Mouse (Mus musculus) c-Kit-positive CD71-negative TER-119-negative erythroid progenitor cells, embryonic 14.5 days (primary cell): ENCODE results near the gene Usp2.
A peak's percentile ranks its signal among the peaks of the same experiment; 100 is the strongest.
"Not testable (repeated sequence)": the region's sequence is repeated elsewhere in the genome, so short reads cannot be mapped to it uniquely, and the experiment has no call there.

Source experiments
- DNase-seq: peaks from one replicate; pipeline ENCODE4 v3.0.0-alpha.2; 2013; ENCODE audit warnings: low read depth

Gene Usp2

DNA sequence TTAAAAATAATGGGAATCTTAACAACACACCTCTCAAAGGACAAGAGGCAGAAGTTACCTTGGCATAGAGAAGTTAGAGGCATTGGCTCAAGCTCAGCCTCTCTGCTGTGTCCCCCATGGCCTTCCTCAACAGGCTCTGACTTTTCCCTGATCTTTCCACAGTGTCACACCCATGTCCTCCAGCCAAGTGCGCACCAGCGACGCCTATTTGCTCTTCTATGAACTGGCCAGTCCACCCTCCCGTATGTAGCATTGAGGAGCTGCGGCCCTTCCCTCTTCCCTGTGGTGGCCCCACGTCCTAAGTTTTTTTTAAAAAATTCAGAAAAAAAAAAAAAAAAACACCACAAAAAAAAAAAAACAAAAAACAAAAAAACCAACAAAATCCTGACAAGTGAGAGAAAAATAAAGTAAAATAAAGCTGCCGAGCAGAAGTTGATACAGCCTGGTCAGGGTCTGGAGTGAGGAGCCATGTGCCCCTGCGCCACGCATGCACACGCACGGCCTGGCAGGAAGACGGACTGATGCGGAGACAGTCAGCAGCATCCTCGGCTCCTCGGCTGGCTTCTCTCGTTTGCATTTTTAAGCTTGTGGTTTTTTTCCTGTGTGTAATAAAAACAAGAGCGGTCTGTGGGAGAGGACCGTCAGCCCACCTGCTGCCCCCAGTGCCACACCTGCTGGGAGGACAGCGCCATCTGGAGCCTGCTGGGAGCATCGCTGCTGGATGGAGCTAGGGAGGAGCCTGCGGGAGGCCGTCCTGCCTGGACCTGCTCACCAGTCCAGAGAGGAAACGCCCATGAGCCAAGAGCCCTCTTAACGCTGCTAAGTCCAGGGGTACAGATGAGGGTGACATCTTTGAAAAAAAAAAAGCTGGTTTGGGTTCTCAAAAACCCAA is 27.0 kb downstream of the Usp2 start:
- no peak for DNase-seq

DNA sequence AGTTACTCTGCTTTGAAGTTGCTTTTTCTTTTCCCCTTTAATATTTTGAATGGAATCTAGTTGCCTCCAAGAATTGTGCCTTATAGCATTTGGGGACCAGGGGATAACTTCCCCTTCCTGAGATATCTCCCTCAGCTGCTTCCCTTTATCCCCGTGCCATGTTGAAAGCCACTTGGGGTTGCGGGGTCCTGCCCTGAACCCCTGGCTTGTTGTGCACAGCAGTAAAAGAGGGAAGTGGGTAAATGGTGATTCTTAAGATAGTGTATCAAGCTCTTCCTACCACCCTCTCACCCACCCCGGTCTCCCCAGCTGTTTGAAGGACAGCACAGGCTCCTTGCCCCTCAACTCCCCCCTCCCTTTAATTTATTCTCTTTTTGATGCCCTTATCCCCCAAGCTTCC is 27.9 kb downstream of the Usp2 start:
- DNase-seq, result no peak

DNA sequence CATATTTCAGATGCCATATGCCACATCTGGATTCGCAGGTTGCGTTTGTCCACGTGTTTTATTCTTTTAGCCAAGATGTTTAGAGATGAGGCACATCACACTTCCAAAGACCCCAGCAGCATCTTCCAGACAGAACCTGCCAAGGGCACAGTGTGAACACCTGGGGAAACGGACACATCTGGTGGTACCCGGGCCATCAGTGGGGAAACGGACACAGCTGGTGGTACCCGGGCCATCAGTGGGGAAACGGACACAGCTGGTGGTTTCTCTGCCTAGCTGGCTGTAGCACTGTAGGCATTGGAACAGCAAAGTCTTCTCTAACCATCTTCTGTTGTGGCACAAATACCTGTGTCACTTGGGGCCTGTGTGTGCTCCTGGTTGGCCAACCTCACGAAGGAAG is 29.0 kb downstream of the Usp2 start:
- no peak for DNase-seq

DNA sequence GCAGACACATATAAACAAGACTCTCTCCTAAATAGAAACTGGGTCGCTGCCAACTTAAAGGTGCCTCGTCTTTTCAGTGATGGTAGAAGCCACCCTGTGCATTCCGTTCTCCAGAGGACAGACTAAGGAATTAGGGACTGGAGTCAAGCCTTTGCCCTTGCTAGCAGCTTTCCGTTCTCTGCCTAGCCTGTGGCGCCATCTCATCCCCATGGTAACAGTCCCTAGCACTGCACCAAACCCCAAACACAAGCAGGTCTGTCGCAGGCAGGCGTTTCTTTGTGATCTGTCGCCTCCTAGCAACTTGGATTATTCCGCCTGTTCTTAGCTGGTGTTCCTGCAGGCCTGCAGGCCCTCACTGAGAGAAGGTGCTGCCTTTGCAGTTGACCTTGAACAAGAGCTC is 29.7 kb downstream of the Usp2 start:
- DNase-seq, result no peak

DNA sequence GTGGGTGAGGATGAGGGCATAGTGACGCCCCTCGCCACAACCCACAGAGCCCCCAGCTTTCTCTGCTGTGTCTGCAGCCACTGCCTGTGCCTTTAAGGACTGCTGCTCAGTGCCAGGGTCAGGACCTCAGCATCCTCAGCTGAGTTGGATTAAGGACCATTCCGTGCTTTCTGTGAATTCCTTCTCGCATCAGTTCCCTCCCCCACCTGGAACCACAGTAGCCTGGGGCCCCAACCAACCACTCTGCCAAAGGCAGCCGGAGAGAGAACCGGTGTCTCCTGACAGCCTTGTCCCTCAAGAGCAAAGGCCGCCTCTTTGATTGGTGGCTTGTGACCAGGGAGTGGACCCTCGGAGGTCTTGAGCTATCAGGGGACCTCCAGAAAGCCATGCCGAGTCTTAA is 34.7 kb downstream of the Usp2 start, which contains the start of gene Mfrp:
Gene Mfrp (plus strand): TSS at position 240 of the 400 bp plus-strand sequence.
- no peak for DNase-seq

DNA sequence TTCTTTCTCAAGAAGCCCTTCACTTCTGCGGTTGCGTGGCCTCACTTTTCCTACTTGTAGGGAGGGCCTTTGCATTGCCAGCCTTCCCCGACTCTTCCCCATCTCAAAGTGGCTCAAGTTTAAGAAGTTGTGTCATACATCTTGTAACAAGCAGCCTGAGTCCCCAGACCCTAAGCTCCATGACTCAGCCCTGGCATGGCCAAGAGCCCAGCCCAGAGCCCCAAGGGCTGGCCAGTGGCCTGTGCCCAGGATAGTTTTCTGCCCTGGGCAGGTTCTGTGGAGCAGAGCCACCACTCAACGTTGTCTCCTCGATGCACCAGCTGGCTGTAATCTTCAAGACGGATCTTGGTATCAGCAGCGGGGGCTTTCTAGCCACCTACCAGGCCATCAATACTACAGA is 38.1 kb downstream of the Usp2 start:
- DNase-seq, result no peak

DNA sequence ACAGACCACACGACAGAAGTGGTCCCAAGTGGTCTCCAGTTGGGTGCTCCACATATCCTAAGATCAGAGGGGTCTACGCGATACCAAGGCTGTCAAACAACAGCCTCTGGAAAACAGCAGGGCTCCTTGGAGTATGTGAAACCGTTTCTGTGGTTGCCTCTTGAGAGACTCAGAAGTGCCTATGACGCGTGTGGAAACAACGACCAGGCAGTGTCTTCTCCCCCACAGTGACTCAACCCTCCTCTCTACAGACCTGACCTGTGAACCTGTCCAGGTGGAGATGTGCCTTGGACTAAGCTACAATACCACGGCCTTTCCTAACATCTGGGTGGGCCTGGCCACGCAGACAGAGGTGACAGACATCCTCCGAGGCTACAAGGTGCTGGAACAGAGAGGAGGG is 39.0 kb downstream of the Usp2 start:
- no peak for DNase-seq

DNA sequence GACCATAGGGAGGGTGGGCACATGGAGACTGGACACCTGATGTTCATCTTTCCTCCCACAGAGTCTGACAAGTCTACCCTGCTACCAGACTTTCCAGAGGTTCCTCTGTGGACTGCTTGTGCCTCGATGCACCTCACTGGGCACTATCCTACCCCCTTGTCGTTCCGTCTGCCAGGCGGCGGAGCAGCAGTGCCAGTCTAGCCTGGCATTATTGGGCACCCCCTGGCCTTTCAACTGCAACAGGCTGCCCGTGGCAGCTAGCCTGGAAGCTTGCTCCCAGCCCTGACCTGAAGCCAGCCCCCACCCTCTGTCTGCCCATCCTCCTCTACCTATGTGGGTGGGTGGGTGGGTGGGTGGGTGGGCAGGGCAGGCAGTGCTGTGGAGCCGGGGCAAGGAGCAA is 39.4 kb downstream of the Usp2 start:
- no peak for DNase-seq

DNA sequence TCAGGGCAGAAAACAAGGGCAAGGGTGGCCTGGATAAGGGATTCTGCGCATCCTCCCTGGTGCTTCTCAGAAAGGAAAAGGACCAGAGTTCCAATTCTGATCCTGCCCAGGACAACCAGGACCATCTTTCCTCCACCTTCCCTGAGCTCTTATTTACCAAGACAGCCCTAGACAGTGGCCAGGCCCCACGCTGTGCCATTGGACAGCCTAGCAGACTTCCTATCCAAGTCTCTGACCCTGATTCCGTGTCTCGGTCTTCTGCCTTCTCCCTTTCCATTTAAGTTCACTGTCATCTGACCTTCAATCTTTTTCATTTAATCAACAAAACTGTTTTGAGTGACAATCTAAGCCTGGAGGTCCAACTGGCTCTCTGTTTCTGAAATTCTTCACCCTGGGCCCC is 39.8 kb downstream of the Usp2 start:
- no peak for DNase-seq

DNA sequence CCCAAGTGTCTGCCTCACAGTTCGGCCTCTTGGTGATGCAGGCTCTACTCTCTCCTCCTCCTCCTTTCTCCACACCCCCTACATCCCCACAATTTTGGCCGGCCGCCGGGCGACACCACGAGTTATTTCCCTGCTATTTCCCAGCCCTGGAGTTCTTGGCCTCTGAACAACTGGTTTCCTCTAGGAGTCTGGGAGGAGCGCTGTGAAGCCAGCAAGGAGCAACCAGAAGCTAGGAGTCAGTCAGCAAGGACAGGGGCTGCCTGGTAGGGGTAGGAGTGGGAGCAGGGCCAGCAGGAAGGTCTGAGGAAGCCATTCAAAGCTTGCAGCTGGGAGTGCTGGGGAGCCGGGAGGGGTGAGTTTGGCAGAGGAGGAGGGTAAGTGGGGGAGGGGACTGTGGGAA is 40.3 kb downstream of the Usp2 start, which contains the start of gene C1qtnf5:
Gene C1qtnf5 (plus strand): TSS at position 136 of the 400 bp plus-strand sequence.
- no peak for DNase-seq

DNA sequence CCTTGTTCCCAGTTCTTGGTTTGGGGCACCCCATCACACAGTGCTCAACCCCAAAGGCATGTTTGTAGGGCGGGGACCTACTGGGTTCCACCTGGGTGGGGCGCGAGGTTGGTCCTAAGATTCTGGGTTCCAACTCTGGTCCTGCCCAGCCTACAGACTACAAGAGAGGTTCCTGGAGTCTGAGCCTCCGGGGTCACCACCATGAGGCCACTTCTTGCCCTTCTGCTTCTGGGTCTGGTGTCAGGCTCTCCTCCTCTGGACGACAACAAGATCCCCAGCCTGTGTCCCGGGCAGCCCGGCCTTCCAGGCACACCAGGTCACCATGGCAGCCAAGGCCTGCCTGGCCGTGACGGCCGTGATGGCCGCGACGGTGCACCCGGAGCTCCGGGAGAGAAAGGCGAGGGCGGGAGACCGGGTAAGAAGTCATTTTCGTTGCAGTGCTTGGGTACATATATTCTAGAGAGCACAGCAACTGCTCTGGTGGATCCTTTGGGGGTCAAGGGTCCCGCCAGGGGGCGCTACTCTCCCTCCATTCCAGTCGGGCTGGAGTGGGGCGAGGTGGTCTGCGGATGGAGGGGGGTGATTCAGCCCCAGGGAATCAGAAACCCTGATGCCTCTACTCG is 40.8 kb downstream of the Usp2 start:
- no peak for DNase-seq

DNA sequence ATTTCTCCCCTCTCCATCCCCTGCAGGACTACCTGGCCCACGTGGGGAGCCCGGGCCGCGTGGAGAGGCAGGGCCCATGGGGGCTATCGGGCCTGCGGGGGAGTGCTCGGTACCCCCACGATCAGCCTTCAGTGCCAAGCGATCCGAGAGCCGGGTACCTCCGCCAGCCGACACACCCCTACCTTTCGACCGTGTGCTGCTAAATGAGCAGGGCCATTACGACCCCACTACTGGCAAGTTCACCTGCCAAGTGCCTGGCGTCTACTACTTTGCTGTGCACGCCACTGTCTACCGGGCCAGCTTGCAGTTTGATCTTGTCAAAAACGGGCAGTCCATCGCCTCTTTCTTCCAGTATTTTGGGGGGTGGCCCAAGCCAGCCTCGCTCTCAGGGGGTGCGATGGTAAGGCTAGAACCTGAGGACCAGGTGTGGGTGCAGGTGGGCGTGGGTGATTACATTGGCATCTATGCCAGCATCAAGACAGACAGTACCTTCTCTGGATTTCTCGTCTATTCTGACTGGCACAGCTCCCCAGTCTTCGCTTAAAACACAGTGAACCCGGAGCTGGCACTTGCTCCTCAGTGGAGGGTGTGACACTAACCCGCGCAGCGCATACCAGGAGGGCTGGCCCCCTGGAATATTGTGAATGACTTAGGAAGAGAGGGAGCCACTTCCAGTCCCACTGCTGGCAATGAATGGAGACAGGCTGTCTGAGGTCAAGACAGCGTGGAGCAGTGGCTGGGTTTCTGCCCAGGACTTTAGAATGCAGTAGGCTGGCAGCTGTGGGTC is 41.6 kb downstream of the Usp2 start:
- DNase-seq, result no peak

DNA sequence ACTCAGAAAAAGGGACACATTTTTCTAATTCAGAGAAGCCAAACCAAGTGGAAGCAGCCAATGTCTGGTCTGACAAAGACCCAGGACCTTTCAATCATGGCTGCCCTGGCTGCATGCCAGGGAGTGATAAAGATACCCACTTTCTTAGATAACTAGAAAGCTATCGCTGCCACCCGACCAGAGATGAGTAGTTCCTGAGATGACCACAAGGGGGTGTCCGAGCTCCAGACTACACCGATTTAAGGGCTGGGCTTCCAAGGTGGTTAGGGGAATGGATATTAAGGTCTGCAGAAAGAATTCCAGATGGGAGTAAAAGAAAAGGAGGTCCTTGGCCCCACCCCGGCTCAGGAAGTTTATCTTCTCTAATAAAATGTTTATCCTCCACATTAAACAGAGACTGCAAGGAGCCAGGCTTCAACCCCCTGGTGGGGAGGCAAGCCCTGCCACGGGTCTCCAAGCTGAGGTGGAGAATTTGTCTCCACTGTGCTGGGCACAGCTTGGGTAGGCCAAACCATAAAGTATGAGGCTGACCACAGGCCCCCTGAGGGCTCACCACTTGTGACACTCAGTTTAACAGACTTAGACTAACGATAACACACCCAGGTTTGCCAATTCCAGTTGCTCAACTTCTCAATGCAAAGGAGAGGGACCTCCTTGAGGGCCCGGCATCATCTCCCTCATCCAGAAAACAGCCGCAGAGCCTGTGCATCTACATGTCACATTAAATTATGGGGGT is 42.7 kb downstream of the Usp2 start:
- DNase-seq, result peak; percentile 73

DNA sequence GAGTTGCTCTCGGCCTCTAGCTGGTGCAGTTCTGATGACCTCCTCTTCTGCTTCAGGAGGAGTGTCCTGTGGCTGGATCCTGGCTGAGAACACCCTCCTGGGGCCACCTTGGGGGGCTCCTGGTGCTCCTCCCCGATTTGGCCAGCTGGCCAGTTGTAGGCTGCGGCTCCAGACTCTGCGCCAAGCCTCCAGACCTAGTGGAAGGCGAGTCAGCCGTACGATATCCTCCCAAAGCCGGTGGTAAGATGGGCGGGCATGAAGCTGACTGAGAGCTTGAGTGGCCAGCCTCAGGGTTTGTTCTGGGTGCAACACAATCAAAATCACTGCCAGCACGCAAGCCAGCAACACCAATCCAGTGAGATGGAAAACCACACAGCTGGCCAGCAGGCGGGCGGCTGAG is 45.1 kb downstream of the Usp2 start:
- DNase-seq, result not testable (repeated sequence)

DNA sequence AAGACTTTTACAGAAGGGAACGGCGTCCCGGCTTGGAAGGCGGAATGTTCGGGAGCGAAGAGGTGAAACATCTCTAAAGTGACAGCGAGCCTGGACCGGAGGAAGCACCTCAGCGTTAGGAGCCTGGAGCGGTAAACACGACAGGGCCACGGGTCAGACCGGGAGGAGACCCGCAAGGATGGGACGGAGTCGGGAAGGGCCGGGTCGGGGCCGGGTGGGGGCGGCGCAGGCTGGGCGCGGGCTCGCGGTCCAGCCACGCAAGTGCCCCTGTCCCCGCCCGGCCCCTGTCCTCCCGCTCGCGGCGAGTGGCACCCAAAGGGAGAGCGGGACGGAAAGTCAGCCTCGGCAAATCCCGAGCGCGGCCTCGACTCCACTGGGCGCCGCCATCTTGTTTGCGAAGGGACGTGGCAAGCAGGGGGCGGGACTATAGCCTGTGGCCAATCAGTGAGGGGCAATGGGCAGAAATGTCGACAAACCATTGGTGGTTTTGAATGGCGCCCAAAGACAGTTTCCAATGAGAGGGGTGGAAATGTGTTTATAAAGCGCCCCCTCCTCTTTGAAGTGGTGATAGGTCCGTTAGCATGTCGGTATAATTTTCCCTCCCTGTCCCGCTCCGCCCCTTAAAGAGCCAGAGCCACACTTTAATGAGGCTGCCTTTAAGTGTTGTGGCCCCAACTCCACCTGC is 46.4 kb downstream of the Usp2 start, which contains the start of the genes Gm49380 and Rnf26:
Gene Gm49380 (minus strand): TSS at position 396 of the 685 bp plus-strand sequence.
Gene Rnf26 (minus strand): TSS at position 413 of the 685 bp plus-strand sequence.
- peak; percentile 93 for DNase-seq

DNA sequence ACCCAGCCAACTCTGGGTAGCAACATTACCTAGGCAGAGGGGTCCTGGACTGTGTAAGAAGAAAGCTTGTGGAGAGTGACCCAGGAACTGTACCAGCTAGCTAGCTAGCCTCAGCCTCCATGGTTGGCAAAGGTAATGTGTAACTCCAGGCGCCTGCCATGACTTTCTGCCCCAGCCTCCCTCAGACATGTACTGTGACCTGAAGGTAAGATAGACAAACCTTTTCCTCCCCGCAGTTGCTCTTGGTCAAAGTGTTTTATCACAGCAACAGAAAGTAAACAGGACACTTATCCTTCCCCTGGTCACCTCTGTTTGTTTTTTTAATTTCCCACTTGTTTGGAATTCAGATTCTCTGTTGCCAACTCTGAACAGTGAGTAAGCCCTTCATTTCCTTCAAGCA is 47.6 kb downstream of the Usp2 start:
- no peak for DNase-seq

DNA sequence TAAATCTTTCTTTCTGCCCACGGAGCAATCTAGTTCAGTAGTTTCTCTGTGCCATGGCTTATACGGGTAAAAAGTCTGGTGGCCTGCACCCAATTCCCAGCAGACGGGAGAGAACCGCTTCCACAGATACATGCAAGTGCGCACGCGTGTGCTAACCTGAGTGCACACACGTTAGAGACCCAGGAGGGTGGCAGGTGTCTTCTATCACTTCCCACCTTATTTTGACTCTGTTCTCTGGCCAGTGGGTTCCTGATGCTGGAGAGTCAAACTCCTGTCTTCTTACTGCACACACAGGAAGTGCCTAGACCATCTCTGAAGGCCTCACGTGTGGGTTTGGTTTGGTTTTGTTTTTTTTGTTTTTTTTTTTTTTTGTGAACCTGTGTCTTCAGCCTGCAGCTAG is 48.8 kb downstream of the Usp2 start:
- DNase-seq, result no peak

DNA sequence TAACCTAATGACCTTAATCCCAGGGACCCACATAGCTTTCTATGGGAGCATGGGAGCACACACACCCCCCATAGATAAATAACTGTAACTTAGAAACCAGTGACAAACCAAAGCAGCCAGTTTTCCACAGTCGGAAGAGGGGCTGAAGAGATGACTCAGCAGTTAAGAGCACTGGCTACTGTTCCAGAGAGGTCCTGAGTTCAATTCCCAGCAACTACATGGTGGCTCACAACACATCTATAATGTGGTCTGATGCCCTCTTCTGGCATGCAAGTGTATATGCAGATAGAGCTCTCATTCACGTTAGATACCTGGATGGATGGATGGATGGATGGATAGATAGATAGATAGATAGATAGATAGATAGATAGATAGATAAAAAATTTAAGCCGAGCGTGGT is 49.4 kb downstream of the Usp2 start:
- DNase-seq, result no peak

DNA sequence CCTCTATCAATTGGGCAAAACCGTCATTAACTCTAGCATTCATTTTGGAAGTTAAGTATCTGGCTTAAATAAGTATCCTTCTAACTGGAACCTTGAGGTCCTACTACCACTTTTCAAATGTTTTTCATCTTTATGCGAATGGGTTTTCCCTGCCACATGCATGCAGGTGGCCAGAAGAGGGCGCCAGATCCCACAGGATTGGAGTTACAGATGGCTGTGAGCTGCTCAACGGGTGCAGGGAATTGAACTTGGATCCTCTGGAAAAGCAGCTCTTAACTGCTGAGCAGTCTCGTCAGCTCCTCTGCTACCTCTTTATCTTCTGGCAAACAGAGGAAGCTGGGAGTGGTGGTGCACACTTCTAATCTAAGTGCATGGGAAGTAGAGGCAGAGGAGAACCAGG is 52.2 kb downstream of the Usp2 start:
- no peak for DNase-seq

DNA sequence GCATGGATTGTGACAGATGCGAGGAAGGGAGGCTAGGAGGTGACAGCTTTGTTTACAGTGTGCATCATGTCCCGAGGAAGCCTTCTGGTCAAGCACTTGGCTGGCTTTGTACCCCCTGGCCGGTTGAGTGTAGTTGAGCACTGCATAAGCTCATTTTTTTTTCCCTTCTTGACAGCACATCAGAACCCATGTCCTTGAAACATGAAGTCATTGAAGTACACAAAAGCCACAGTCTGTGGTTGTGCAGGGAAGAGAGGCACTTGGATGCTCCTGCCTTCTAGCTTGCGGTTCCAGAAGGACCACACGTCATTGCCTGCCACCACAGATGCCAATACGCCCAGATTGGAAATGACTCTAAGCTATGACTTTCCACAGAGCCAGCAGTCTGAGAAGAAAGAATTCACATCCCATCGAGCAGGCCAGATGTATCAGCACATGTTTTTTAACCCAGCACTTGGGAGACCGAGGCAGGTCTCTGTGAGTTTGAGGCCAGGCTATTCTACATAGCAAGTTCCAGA is 53.2 kb downstream of the Usp2 start:
- DNase-seq, result no peak

DNA sequence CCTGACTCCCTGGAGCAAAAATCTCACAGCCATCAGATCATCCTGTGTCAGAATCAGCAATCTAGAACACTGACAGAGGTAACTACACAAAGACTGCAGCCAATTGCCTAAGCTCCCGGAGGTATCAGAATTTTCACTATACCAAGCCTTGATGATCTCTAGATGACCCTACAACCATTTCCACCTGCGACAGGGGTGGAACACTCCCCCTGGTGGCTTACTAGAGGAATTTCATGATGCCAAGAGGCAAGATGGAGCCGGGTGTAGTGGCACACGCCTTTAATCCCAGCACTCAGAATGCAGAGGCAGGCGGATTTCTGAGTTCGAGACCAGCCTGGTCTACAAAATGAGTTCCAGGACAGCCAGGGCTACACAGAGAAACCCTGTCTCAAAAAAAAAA is 57.5 kb downstream of the Usp2 start:
- no peak for DNase-seq
